33 mouse cellular contexts compared by ENCODE assay signal in the genomic region with DNA sequence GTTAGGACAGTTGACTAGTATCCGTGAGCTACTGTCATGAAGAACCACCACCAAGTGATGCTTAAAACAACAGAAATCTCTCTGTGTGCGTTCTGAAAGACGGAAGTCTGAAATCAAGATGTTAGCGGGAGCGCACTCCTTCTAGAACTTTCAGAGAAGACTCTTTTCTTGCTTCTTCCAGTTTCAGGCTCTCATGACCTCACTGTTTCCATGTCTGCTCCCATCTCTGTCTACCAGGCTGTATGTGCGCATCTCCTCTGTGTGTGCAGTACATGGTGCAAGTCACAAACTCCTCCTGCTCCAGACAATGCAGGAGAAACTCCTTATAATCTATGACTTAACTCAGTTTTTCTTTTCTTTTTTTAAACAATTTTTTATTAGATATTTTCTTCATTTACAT. TPM values are rescaled to one million over a fixed set of nuclear protein-coding genes. Genes with fewer than 3 reads are reported as not detected.
"Had no signal": no experiment of that assay in that cellular context is flagged by ENCODE, and none has a peak within 500 bp of the region (broad histone marks: within the 10 kb centered on the region; RNA-seq: fewer than 3 reads in every experiment).

No protein-coding gene starts in this region.

- H3K27me3 ChIP-seq: limb, embryonic 13.5 days; limb, embryonic 15.5 days; liver, embryonic 12.5 days; midbrain, embryonic 12.5 days; midbrain, embryonic 13.5 days; midbrain, embryonic 15.5 days; neural tube, embryonic 12.5 days had no signal

- H3K27ac ChIP-seq: limb, embryonic 10.5 days; limb, embryonic 12.5 days; limb, embryonic 13.5 days; limb, embryonic 15.5 days; liver, embryonic 12.5 days; liver, embryonic 13.5 days; liver, embryonic 14.5 days; liver, embryonic 15.5 days; lung, embryonic 15.5 days; macrophage; midbrain, embryonic 10.5 days; midbrain, embryonic 12.5 days; midbrain, embryonic 13.5 days; midbrain, embryonic 15.5 days; neural tube, embryonic 12.5 days had no signal

- H3K4me3 ChIP-seq: limb, embryonic 10.5 days; limb, embryonic 12.5 days; limb, embryonic 13.5 days; limb, embryonic 15.5 days; liver, embryonic 12.5 days; liver, embryonic 13.5 days; liver, embryonic 15.5 days; lung, embryonic 15.5 days; megakaryocyte, embryonic 14.5 days; midbrain, embryonic 10.5 days; midbrain, embryonic 12.5 days; midbrain, embryonic 13.5 days; midbrain, embryonic 15.5 days; myocyte; neural tube, embryonic 12.5 days had no signal

- DNase-seq: left cerebral cortex, postnatal 4 days; liver; liver, embryonic 13.5 days; lung, adult 18-20 months; lung, adult 2 months; lung, embryonic 14.5 days; lung, postnatal 10 days; lung, postnatal 14 days; lung, postnatal 4 days; midbrain, embryonic 14.5 days had no signal

- H3K4me2 ChIP-seq: limb, embryonic 12.5 days; limb, embryonic 13.5 days; limb, embryonic 15.5 days; liver, embryonic 11.5 days; liver, embryonic 12.5 days; liver, embryonic 13.5 days; liver, embryonic 15.5 days; lung, embryonic 14.5 days; lung, embryonic 15.5 days; midbrain, embryonic 11.5 days; midbrain, embryonic 12.5 days; midbrain, embryonic 13.5 days; midbrain, embryonic 15.5 days; neural tube, embryonic 12.5 days had no signal

- H3K9ac ChIP-seq: limb, embryonic 12.5 days; limb, embryonic 13.5 days; limb, embryonic 15.5 days; liver, embryonic 12.5 days; liver, embryonic 13.5 days; liver, embryonic 14.5 days; liver, embryonic 15.5 days; lung, embryonic 14.5 days; lung, embryonic 15.5 days; midbrain, embryonic 12.5 days; midbrain, embryonic 13.5 days; midbrain, embryonic 15.5 days; neural tube, embryonic 12.5 days had no signal

- H3K36me3 ChIP-seq: limb, embryonic 10.5 days; limb, embryonic 12.5 days; limb, embryonic 13.5 days; limb, embryonic 15.5 days; liver, embryonic 12.5 days; liver, embryonic 13.5 days; liver, embryonic 15.5 days; lung, embryonic 15.5 days; midbrain, embryonic 10.5 days; midbrain, embryonic 12.5 days; midbrain, embryonic 13.5 days; midbrain, embryonic 15.5 days; neural tube, embryonic 12.5 days had no signal

- H3K9me3 ChIP-seq: limb, embryonic 10.5 days; limb, embryonic 12.5 days; limb, embryonic 15.5 days; liver, embryonic 12.5 days; liver, embryonic 13.5 days; liver, embryonic 15.5 days; lung, embryonic 15.5 days; midbrain, embryonic 10.5 days; midbrain, embryonic 12.5 days; midbrain, embryonic 13.5 days; midbrain, embryonic 15.5 days; neural tube, embryonic 12.5 days had no signal

- ATAC-seq: liver, embryonic 12.5 days; lung, postnatal 0 days; midbrain, embryonic 13.5 days; midbrain, embryonic 15.5 days; midbrain, embryonic 16.5 days had no signal

RNA-seq across cellular contexts. Expression of gene Ankrd55, which starts 4.8 kb away (rescaled TPM):
- total RNA-seq: megakaryocyte progenitor cell, adult 5-6 weeks; megakaryocyte-erythroid progenitor cell, adult 5-6 weeks; monocyte, adult 5-6 weeks had no signal
- polyA plus RNA-seq: lung, embryonic 15.5 days had no signal
